Mouse (Mus musculus) layer of hippocampus, postnatal 36 days (tissue): ENCODE data around the gene Ccnyl1. TPM values are rescaled to one million over a fixed set of nuclear protein-coding genes. Genes with fewer than 3 reads are reported as not detected.
"Not testable (repeated sequence)": the region's sequence is repeated elsewhere in the genome, so short reads cannot be mapped to it uniquely, and the experiment has no call there.

Source experiments
- DNase-seq, 2 experiments: peaks; one replicate each; pipeline ENCODE4 v3.0.0; 2022
- total RNA-seq, 2 experiments: library from RNA; stranded (reverse); gene quantifications; 2 replicates each; pipeline ENCODE4 v1.2.3; 2021

Gene Ccnyl1
- total RNA-seq: 10 to 100 TPM; 14.1 to 16.9 TPM

- DNase-seq: peak; percentile 98 to 99
These were observed at the start of gene Ccnyl1 for GRCm38 (mm10) chr1:64690213-64691013. Gene Ccnyl1, plus strand, starts transcription at chr1:64690455.

GRCm38 (mm10) chr1:64641069-64641468 is 49.2 kb upstream of the Ccnyl1 start:
- DNase-seq: no peak

- not testable (repeated sequence) for DNase-seq
These were observed 47.7 kb upstream of the Ccnyl1 start for GRCm38 (mm10) chr1:64642541-64642940.

DNA sequence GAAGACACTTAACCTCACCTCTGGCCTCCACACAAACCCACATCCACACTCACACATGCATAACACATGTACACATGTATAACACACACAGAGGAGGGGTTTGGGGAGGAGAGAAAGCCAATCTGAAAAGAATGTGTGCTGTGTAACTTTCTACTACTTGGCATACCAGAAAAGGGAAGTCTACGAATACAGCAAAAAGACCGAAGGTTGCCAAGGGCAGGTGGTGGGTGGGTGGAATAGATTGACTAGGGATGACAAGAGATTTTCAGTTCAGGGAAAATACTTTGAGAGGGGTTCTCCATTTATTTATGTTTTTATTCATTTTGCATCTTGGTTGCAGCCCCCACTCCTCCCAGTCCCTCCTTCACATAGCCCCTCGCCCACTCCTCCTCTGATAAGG is 45.7 kb upstream of the Ccnyl1 start:
- no peak for DNase-seq

DNA sequence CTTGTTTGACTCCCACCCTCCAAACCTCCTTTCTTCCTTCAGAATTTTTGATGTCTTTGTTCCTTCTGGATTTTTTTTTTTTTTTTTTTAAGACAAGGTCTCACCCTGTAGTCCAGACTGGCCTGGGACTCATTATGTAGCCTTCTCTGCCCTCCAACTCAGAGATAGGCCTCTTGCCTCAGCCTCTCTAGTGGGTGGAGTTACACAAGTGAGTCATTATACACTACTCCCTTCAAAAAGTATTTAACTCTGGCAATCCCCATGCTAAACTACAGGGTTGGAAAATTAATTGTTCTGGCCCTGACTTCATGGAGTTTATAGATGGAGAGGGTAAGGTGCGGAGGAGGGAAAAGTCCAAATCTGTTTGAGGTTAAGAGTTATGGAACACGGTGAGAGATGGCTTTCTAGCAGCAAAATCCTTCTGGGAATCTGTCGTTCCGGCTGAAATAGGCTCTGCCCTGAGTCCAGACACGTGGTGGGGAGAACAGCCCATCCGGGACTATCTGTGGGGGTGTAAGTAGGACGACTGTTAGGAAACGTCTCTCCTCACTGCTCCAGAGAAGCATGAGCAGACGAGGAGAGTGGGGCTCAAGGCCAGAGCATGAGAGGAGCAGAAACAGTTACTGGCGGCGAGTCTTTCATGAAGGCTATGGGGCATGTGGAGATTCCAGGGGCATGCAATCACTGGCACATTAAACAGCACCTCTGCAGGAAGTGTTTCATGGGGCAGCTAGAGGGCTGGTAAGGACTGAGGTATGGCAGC is 40.7 kb upstream of the Ccnyl1 start:
- DNase-seq: no peak

DNA sequence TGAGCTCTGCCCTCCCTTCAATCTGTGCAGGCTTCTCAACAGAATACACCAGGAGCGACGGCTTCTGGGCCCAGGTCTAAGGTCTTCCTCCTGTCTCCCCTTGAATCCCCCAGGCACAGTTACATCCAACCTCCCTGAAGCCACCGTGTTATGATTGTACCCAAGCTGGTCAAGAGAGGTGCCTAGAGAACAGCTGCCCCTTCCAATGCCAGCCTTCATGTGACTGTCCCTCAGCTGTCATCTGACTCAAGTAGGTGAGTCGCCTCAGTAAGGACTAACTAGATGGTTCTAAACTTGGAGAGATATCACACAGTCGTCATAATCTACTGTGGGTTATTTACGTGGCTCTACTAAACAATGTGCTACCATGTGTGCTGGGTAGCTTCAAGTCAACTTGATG is 36.6 kb upstream of the Ccnyl1 start:
- DNase-seq: no peak

- no peak for DNase-seq
These were observed 34.8 kb upstream of the Ccnyl1 start for GRCm38 (mm10) chr1:64655415-64655814.

- DNase-seq: no peak
These were observed 33.7 kb upstream of the Ccnyl1 start for GRCm38 (mm10) chr1:64656423-64657129.

- no peak for DNase-seq
These were observed 31.4 kb upstream of the Ccnyl1 start for GRCm38 (mm10) chr1:64658876-64659275.

- no peak for DNase-seq
These were observed 23.1 kb upstream of the Ccnyl1 start for GRCm38 (mm10) chr1:64667111-64667633.

DNA sequence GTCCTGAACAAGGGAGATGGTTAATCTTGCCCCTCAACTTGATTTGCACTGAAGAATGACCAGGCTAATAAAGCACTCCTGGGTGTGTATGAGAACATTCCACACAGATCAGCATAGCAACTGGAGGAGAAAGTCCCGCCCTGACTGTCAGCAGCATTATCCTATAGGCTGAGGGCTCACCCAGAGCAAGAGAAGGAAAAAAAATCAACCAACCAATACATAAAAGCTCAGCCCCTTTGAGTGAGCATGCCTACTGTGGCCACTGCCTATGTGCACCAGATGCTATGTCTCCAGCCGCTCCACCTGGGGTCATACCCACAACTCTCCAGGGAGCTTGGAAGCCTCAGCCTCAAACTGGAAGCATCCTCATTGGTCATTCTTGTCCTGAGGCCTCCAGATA is 20.8 kb upstream of the Ccnyl1 start:
- no peak for DNase-seq

- no peak for DNase-seq
These were observed 16.3 kb upstream of the Ccnyl1 start for GRCm38 (mm10) chr1:64673931-64674330.

DNA sequence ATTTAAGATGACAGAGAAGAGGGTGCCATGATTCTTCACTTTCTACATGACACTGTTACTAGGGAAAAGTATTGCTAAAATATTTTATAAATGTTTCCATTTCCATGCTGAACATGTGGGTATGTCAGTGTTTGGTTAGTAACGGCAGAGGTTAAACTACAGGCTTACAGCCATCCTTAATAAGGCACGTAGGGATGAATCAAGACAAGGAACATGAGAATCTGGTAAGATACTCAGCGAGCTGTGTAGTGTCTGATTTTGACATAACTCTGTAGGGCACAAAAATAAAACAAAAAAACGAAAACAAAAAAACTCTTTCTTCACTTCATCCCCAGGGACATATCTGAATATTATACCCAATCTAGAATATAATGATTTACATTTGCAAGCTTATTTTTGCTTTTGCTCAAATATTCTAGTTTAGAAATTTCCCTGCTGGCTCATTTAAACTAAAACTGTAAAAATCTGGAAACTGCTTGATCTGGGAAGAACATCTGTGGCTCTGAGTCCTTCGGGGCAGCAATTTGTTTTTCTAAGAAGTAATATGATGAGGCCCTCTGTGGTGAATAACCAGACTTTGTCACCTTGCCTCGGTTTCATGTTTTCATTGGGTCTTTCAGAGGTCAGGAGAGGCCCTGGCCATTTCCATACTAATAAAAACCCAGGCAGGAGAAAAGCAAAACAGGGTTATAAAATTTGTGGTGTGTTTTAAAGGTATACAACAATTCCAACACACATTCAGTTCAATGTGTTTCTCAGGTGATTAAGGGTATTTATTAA is 14.0 kb upstream of the Ccnyl1 start:
- DNase-seq: no peak

GRCm38 (mm10) chr1:64681499-64681898 is 8.8 kb upstream of the Ccnyl1 start:
- DNase-seq: no peak

GRCm38 (mm10) chr1:64683039-64683438 is 7.2 kb upstream of the Ccnyl1 start:
- no peak for DNase-seq

DNA sequence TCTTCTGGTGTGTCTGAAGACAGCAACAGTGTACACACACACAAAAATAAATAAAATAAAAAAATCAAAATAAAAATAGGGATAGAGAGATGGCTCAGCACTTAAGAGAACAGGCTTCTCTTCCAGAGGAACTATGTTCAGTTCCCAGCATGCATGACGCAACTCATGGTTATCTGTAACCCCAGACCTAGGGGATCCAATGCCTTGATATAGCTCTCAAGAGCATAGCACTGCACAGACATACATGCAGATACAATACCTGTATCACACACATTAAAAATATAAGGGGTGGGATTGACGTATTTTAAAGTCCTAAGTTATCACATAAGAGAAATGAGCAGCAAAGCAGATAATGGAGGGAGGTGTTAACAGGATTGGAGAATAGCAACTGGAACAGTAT is 5.8 kb upstream of the Ccnyl1 start:
- no peak for DNase-seq

DNA sequence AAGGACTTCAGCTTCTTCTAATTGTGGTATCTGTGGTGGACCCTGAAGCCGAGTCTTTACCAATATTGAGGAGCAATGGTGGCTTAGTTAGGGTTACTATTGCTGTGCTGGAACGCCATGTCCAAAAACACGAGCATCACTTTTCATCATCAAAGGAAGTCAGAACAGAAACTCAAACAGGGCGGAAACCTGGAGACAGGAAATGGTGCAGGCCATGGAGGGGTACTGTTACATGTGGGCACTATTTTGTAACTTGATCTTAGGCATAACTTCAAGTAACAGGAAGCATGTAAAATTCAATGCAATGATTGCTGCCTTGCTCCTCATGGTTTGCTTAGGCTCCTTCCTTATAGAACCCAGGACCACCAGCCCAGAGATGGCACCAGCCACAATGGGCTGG is 2.2 kb upstream of the Ccnyl1 start:
- no peak for DNase-seq

DNA sequence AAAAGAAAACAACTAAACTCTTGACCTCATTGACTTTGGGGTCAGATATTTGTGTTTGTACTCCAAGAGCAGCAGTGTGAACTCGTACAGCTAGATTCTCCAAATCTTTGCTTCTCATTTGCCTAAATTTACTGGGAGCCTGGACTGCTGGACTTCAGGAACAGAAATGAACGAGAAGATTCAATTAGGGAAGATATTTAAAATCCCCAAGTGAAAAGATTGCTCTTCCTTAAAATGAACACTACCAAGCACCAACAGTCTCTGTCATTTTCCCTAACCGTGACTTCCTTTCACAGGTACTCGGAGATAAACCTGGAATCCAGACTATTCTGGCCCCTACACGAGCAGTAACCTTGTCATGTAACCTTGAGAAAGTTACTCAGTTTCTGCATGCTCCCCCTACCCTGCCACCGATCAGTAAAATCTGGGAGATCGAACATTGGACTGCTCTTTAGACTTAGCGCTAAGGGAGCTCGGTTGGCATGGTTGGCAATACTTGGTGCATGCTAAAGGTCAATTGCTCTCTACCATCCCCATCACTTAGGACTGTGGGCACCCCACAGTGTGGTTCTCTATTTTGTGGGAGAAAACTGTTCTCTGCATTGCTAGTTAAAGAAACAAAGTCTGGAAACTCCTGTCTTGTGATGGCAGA is 568 bp upstream of the Ccnyl1 start:
- no peak for DNase-seq

- peak in 1 of 2 experiments; percentile 47 for DNase-seq
These were observed 881 bp downstream of the Ccnyl1 start for GRCm38 (mm10) chr1:64691121-64691551.

- no peak for DNase-seq
These were observed 1.3 kb downstream of the Ccnyl1 start for GRCm38 (mm10) chr1:64691581-64691980.

DNA sequence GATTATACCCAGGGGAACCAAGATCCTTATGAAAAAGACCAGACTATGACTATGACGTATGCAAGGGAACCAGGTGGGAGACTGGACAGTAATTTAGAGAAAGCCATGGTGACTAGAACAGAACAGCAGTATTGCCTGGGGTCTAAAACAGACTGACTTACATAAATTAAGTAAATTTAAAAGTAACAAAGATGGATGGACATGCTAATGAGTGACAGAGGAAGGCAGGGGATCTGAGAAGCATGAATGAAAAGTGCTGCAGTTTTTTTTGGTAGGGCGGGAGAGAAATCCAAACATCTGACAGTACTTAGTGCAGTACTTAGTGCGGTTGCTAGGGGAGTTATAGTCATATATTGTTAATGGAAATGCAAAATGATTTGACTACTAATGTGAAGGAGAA is 4.9 kb downstream of the Ccnyl1 start:
- DNase-seq: no peak

DNA sequence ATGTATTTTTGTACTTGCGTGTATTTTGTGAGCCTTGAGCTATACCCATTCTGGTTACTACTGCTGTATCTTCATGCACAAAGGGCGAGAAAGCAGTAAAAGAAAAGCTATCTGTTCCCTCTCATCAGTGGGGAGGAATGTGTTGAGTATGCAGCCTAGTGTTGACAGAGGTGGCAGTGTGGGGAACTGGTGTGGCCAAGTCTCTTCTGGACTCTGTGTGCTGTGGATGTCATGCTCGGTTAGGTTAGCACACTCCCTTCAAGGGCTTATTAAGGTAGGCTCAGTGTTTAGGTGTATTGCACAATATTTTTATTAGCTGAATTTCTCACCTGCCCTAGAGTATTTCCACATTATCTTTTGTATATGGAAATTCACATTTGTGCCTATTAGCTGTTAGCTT is 11.5 kb downstream of the Ccnyl1 start:
- DNase-seq: no peak
